Mouse (Mus musculus): ENCODE measurements around the gene Vps45. TPM values are rescaled to one million over a fixed set of nuclear protein-coding genes. Genes with fewer than 3 reads are reported as not detected.

Gene Vps45
- polyA plus RNA-seq, 1 experiment, result 20.1 TPM

DNA sequence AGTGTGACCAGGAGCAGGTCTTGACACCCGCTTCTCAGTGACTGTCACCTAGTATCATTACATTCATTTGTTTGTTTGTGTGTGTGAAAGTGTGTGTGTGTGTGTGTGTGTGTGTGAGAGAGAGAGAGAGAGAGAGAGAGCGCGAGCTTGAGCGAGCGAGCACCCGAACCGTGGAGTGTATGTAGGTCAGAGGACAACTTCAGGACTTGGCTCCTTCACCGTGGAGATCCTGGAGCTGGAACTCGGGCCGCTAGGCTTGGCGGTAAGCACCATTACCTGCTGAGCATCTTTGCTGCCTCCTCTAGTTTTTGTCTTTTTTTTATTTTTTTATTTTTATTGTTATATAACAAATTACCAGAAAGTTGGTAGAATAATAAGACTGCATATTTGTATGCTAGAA, 28.5 kb downstream of the Vps45 start:
- Histone ChIP-seq H3K27ac (ENCODE audit: control insufficient read depth, insufficient read depth, low read depth, low read length, poor library complexity) (no peak overlapping the region), H3K4me3 (replicated peaks; ENCODE audit: control insufficient read depth, low read depth, low read length) (no peak overlapping the region), H3K4me1 (ENCODE audit: control insufficient read depth, insufficient read depth, low read length) (no peaks in the 10 kb centered on the region)
- no peak for TF ChIP-seq CTCF (IDR thresholded peaks at IDR 0.05; ENCODE audit: control insufficient read depth, insufficient read depth, low read length)
- TF ChIP-seq POLR2A (IDR thresholded peaks at IDR 0.05; ENCODE audit: borderline replicate concordance, control insufficient read depth, low read depth, low read length), result no peak
- WGBS, result 96% methylated on average over 11 of the region's 11 CpGs

DNA sequence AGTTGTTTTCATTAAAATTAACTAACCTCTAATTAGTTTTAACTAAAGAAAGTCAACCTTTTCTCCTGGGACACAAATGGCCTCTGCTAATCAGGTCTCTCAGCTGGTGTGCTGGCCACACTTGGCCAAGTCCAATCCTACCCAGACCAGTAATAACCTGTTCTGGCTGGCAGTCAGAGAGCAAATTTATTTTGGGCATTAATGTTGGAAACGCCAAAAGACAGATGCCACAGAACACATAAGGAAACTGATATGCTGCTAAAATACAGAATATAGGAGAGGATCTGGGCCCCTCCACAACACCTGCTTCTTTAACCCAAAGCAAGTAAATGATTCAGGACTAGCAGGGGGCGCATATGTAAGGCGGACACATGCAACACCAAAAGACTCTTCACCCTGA, 28.9 kb downstream of the Vps45 start:
- Histone ChIP-seq H3K4me1 (ENCODE audit: control insufficient read depth, insufficient read depth, low read length) (no peaks in the 10 kb centered on the region), H3K27ac (ENCODE audit: control insufficient read depth, insufficient read depth, low read depth, low read length, poor library complexity) (no peak overlapping the region), H3K4me3 (replicated peaks; ENCODE audit: control insufficient read depth, low read depth, low read length) (no peak overlapping the region)
- TF ChIP-seq POLR2A (IDR thresholded peaks at IDR 0.05; ENCODE audit: borderline replicate concordance, control insufficient read depth, low read depth, low read length), result no peak
- TF ChIP-seq CTCF (IDR thresholded peaks at IDR 0.05; ENCODE audit: control insufficient read depth, insufficient read depth, low read length), result no peak
- 87% methylated on average over 3 of the region's 3 CpGs for WGBS

DNA sequence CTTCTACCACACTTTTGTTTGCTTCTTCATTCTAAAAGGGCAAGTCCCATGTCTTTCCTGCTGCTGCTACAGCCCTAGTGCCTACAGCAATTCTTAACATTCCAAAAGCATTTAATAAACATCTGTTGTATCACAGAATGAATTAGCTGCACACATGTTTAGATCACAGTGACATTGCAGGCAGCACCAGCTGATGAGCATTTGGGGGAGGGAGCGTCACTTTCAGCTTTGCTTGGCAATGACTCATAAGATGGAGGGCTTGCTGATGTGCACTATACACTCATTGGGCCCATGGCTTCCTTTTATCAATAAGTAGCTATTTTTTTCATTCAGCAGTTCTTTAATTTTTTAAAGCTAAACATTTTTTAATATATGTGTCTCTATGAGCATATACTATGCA, 30.4 kb downstream of the Vps45 start:
- WGBS, result 90% methylated on average over 1 of the region's 1 CpGs
- H3K27ac ChIP-seq (ENCODE audit: control insufficient read depth, insufficient read depth, low read depth, low read length, poor library complexity), result no peak overlapping the region
- H3K4me3 ChIP-seq (replicated peaks; ENCODE audit: control insufficient read depth, low read depth, low read length), result no peak overlapping the region
- H3K4me1 ChIP-seq (ENCODE audit: control insufficient read depth, insufficient read depth, low read length), result no peaks in the 10 kb centered on the region
- TF ChIP-seq CTCF (IDR thresholded peaks at IDR 0.05; ENCODE audit: control insufficient read depth, insufficient read depth, low read length) (no peak), POLR2A (IDR thresholded peaks at IDR 0.05; ENCODE audit: borderline replicate concordance, control insufficient read depth, low read depth, low read length) (no peak)

GRCm38 (mm10) chr3:96027145-96027544, 31.1 kb downstream of the Vps45 start:
- Histone ChIP-seq H3K4me3 (replicated peaks; ENCODE audit: control insufficient read depth, low read depth, low read length) (no peak overlapping the region), H3K27ac (ENCODE audit: control insufficient read depth, insufficient read depth, low read depth, low read length, poor library complexity) (no peak overlapping the region), H3K4me1 (ENCODE audit: control insufficient read depth, insufficient read depth, low read length) (no peaks in the 10 kb centered on the region)
- TF ChIP-seq CTCF (IDR thresholded peaks at IDR 0.05; ENCODE audit: control insufficient read depth, insufficient read depth, low read length), result no peak
- TF ChIP-seq POLR2A (IDR thresholded peaks at IDR 0.05; ENCODE audit: borderline replicate concordance, control insufficient read depth, low read depth, low read length), result no peak
- WGBS, result 81% methylated on average over 1 of the region's 1 CpGs

DNA sequence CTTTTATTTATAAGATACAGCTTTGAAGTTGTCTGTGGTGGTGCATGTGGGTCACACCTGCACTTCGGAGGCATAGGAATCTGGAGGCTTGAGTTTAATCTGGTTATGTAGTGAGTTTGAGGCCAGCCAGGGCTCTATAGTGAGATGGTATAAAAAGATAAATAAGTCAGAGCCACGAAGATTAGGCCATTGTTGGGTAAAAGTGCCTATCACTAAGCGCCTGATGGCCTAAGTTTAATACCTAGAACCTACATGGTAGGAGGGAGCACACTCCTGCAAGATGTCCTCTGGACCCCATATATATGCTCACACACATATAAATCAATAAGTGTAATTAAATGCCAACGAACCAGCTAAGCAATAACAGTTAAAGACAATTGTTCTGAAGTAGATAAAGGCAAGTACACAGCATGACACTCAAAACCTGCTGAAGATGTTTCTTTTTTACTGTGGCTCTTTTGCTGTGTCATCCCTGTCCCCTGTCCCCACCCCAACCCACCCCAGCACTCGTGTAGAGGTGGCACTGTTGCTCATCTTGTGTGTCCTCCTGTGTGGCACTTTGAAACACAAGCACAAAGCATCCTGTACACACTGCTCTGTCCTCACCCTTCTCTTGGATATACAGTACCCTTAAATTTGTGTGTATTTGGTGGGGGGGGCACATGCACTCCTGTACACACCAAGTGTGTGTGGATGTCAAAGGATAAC, 36.7 kb downstream of the Vps45 start:
- TF ChIP-seq CTCF (IDR thresholded peaks at IDR 0.05; ENCODE audit: control insufficient read depth, insufficient read depth, low read length) (no peak), POLR2A (IDR thresholded peaks at IDR 0.05; ENCODE audit: borderline replicate concordance, control insufficient read depth, low read depth, low read length) (no peak)
- 53% methylated on average over 5 of the region's 5 CpGs for WGBS
- Histone ChIP-seq H3K27ac (ENCODE audit: control insufficient read depth, insufficient read depth, low read depth, low read length, poor library complexity) (no peak overlapping the region), H3K4me3 (replicated peaks; ENCODE audit: control insufficient read depth, low read depth, low read length) (no peak overlapping the region), H3K4me1 (ENCODE audit: control insufficient read depth, insufficient read depth, low read length) (no peaks in the 10 kb centered on the region)

GRCm38 (mm10) chr3:96020735-96021134, 37.5 kb downstream of the Vps45 start:
- Histone ChIP-seq H3K4me3 (replicated peaks; ENCODE audit: control insufficient read depth, low read depth, low read length) (no peak overlapping the region), H3K27ac (ENCODE audit: control insufficient read depth, insufficient read depth, low read depth, low read length, poor library complexity) (no peak overlapping the region), H3K4me1 (ENCODE audit: control insufficient read depth, insufficient read depth, low read length) (no peaks in the 10 kb centered on the region)
- TF ChIP-seq CTCF (IDR thresholded peaks at IDR 0.05; ENCODE audit: control insufficient read depth, insufficient read depth, low read length) (no peak), POLR2A (IDR thresholded peaks at IDR 0.05; ENCODE audit: borderline replicate concordance, control insufficient read depth, low read depth, low read length) (no peak)
- WGBS, result 85% methylated on average over 1 of the region's 1 CpGs

DNA sequence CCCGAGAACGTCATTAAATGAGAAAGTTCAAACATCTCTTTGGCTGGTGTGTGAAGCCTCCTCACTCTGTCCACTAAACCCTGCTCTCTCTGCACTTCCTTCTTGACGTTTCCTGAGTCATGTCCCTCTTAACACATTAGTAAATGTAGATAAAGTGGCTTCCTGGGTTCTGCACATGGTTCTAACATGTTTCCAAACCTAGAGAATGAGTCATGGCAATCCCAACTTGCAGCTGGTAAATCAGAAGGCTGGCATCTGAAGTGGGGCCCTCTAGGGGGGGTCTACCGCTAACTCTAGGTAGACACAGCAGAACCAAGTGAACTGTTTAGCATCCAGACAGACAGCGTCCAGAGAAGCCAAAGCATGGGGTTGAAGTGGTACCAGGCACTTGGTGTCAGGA, 40.8 kb downstream of the Vps45 start:
- H3K4me3 ChIP-seq (replicated peaks; ENCODE audit: control insufficient read depth, low read depth, low read length), result no peak overlapping the region
- WGBS, result 48% methylated on average over 5 of the region's 5 CpGs
- H3K27ac ChIP-seq (ENCODE audit: control insufficient read depth, insufficient read depth, low read depth, low read length, poor library complexity), result no peak overlapping the region
- TF ChIP-seq CTCF (IDR thresholded peaks at IDR 0.05; ENCODE audit: control insufficient read depth, insufficient read depth, low read length) (no peak), POLR2A (IDR thresholded peaks at IDR 0.05; ENCODE audit: borderline replicate concordance, control insufficient read depth, low read depth, low read length) (no peak)
- no peaks in the 10 kb centered on the region for H3K4me1 ChIP-seq (ENCODE audit: control insufficient read depth, insufficient read depth, low read length)

- no peaks in the 10 kb centered on the region for H3K4me1 ChIP-seq (ENCODE audit: control insufficient read depth, insufficient read depth, low read length)
Measured at GRCm38 (mm10) chr3:96016257-96016889, 41.9 kb downstream of the Vps45 start.

More at GRCm38 (mm10) chr3:96016257-96016889, 41.9 kb downstream of the Vps45 start:
- H3K27ac ChIP-seq (ENCODE audit: control insufficient read depth, insufficient read depth, low read depth, low read length, poor library complexity), result no peak overlapping the region
- no peak overlapping the region for H3K4me3 ChIP-seq (replicated peaks; ENCODE audit: control insufficient read depth, low read depth, low read length)
- no peak for TF ChIP-seq CTCF (IDR thresholded peaks at IDR 0.05; ENCODE audit: control insufficient read depth, insufficient read depth, low read length)
- no peak for TF ChIP-seq POLR2A (IDR thresholded peaks at IDR 0.05; ENCODE audit: borderline replicate concordance, control insufficient read depth, low read depth, low read length)
- WGBS, result 90% methylated on average over 2 of the region's 2 CpGs

Data from bone marrow, adult 2 months (tissue).